Mouse (Mus musculus): ENCODE results near the gene Agbl5.

Agbl5 gene

GRCm38 (mm10) chr5:30949654-30950326 is 61.3 kb downstream of the Agbl5 start:
- in situ Hi-C loops (cut with MboI, MseI) = no loop called here

DNA sequence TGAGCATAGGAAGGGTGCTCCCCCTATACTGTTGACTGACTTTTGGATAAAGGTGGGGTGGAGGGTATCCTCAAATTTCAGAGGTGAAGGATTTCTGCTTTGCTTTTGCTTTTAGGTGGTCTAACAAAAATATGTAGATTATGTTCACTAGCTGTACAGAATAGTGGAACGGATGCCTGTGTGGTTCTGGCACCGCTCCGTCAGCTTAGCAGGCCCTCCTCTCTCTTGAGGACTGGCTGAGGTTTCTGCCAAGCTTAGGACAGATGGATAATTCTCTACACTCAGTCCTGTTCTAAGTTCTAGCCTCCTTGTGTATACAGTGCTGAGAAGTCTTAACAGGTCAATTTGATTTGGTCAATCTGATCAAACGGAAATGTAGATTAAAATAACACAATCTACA is 62.0 kb downstream of the Agbl5 start:
- in situ Hi-C loops (cut with MboI, MseI) = no loop called here

DNA sequence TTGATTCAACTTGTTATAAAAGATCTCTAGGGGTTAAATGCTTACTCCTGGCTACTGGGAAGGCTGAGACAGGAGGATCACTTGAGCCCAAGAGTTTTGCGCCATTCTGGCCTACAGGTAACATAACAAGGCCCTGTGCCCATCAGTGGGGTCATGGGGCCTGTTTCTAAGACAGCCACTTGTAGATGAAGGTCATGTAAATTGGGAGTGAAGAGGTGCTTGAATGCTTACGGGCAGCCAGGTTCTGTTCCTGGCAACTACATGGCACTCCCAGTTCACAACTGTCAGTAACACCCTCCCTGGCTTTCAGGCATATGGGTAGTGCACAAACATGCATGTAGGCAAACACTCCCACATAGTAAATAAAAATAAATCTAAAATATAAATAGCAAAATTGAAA is 62.4 kb downstream of the Agbl5 start:
- in situ Hi-C loops (cut with MboI, MseI) = no loop called here

- in situ Hi-C loops (cut with MboI, MseI) = no loop called here
Measured at GRCm38 (mm10) chr5:30951706-30952105, 63.2 kb downstream of the Agbl5 start.

GRCm38 (mm10) chr5:30952551-30952950 is 64.1 kb downstream of the Agbl5 start:
- in situ Hi-C loops (cut with MboI, MseI) = no loop called here

GRCm38 (mm10) chr5:30954065-30954464 is 65.6 kb downstream of the Agbl5 start:
- in situ Hi-C loops (cut with MboI, MseI) = no loop called here

GRCm38 (mm10) chr5:30954556-30954955 is 66.1 kb downstream of the Agbl5 start:
- in situ Hi-C loops (cut with MboI, MseI) = no loop called here

GRCm38 (mm10) chr5:30955751-30956150 is 67.3 kb downstream of the Agbl5 start:
- in situ Hi-C loops (cut with MboI, MseI) = no loop called here
